Mouse (Mus musculus): ENCODE measurements around the gene Rbks. TPM values are rescaled to one million over a fixed set of nuclear protein-coding genes. Genes with fewer than 3 reads are reported as not detected.
A peak's percentile ranks its signal among the peaks of the same experiment; 100 is the strongest.

Rbks gene
- polyA plus RNA-seq, 1 experiment from 2014 or later, result 1.7 TPM

- Histone ChIP-seq H3K27ac (no peak overlapping the region), H3K36me3 (peaks cover 10% of the 10 kb centered on the region), H3K27me3 (no peaks in the 10 kb centered on the region), H3K9ac (replicated peaks) (no peak overlapping the region), H3K9me3 (no peaks in the 10 kb centered on the region), H3K4me1 (replicated peaks) (no peaks in the 10 kb centered on the region), H3K4me3 (replicated peaks) (no peak overlapping the region), H3K4me2 (replicated peaks) (no peak overlapping the region)
- WGBS, result 95% methylated on average over 5 of the region's 5 CpGs
- no peak for ATAC-seq
These were observed 7.5 kb upstream of the Rbks start for GRCm38 (mm10) chr5:31704971-31705370.

GRCm38 (mm10) chr5:31699397-31699796 is 2.0 kb upstream of the Rbks start:
- no peak for ATAC-seq
- Histone ChIP-seq H3K27ac (no peak overlapping the region), H3K4me2 (replicated peaks) (no peak overlapping the region), H3K4me3 (replicated peaks) (no peak overlapping the region), H3K36me3 (peaks cover 6% of the 10 kb centered on the region; the same call in 1 of the 2 replicates), H3K27me3 (no peaks in the 10 kb centered on the region), H3K4me1 (replicated peaks) (peaks cover 10% of the 10 kb centered on the region), H3K9me3 (no peaks in the 10 kb centered on the region), H3K9ac (replicated peaks) (no peak overlapping the region)

GRCm38 (mm10) chr5:31698931-31699330 is 1.5 kb upstream of the Rbks start:
- Histone ChIP-seq H3K9ac (replicated peaks) (0 out of 2 replicates have a peak overlapping the region, but pooled peaks have one; percentile 85), H3K4me3 (replicated peaks) (peak overlapping the region; percentile 79; the same call in 1 of the 2 replicates), H3K27me3 (no peaks in the 10 kb centered on the region), H3K4me2 (replicated peaks) (peak overlapping the region; percentile 28; the same call in 1 of the 2 replicates), H3K27ac (no peak overlapping the region), H3K9me3 (no peaks in the 10 kb centered on the region), H3K36me3 (peaks cover 5% of the 10 kb centered on the region; the same call in 1 of the 2 replicates), H3K4me1 (replicated peaks) (peaks cover 10% of the 10 kb centered on the region)
- ATAC-seq, result no peak
- WGBS, result 57% methylated on average over 4 of the region's 4 CpGs

GRCm38 (mm10) chr5:31698297-31698726 is 885 bp upstream of the Rbks start:
- Histone ChIP-seq H3K4me3 (replicated peaks) (peak overlapping the region; percentile 79), H3K27ac (peak overlapping the region; percentile 92), H3K36me3 (peaks cover 1% of the 10 kb centered on the region; the same call in 1 of the 2 replicates), H3K4me1 (replicated peaks) (peaks cover 10% of the 10 kb centered on the region), H3K9me3 (no peaks in the 10 kb centered on the region), H3K27me3 (no peaks in the 10 kb centered on the region), H3K9ac (replicated peaks) (peak overlapping the region; percentile 85), H3K4me2 (replicated peaks) (peak overlapping the region; percentile 80)
- WGBS, result 4% methylated on average over 16 of the region's 16 CpGs
- ATAC-seq, result peak; percentile 73

- WGBS, result under 1% methylated on average over 70 of the region's 71 CpGs
- Histone ChIP-seq H3K27me3 (no peaks in the 10 kb centered on the region), H3K27ac (peak within 1 kb of the TSS; percentile 92), H3K36me3 (no peaks in the 10 kb centered on the region), H3K4me2 (replicated peaks) (peak within 1 kb of the TSS; percentile 80), H3K9me3 (no peaks in the 10 kb centered on the region), H3K4me3 (replicated peaks) (peak within 1 kb of the TSS; percentile 79), H3K4me1 (replicated peaks) (peaks cover 10% of the 10 kb centered on the region), H3K9ac (replicated peaks) (peak within 1 kb of the TSS; percentile 85)
- ATAC-seq, result peak; percentile 98
These were observed 343 bp upstream of the Rbks start, which contains the start of gene Babam2 for GRCm38 (mm10) chr5:31697644-31698296. TSS of gene Babam2 (plus strand) at chr5:31697684.

- no peak for ATAC-seq
- no peak overlapping the region for H3K9ac ChIP-seq (replicated peaks)
- no peaks in the 10 kb centered on the region for H3K9me3 ChIP-seq
- no peaks in the 10 kb centered on the region for H3K36me3 ChIP-seq
- no peak overlapping the region for H3K4me2 ChIP-seq (replicated peaks)
- no peak overlapping the region for H3K27ac ChIP-seq
- H3K4me1 ChIP-seq (replicated peaks), result peaks cover 7% of the 10 kb centered on the region
- H3K4me3 ChIP-seq (replicated peaks), result no peak overlapping the region
- H3K27me3 ChIP-seq, result no peaks in the 10 kb centered on the region
These were observed 4.2 kb downstream of the Rbks start for GRCm38 (mm10) chr5:31693191-31693590.

GRCm38 (mm10) chr5:31687972-31688371 is 9.5 kb downstream of the Rbks start:
- Histone ChIP-seq H3K4me1 (replicated peaks) (no peaks in the 10 kb centered on the region), H3K27me3 (no peaks in the 10 kb centered on the region), H3K36me3 (no peaks in the 10 kb centered on the region), H3K27ac (no peak overlapping the region), H3K4me2 (replicated peaks) (no peak overlapping the region), H3K9ac (replicated peaks) (no peak overlapping the region), H3K4me3 (replicated peaks) (no peak overlapping the region), H3K9me3 (no peaks in the 10 kb centered on the region)
- 91% methylated on average over 3 of the region's 3 CpGs for WGBS
- no peak for ATAC-seq

- H3K36me3 ChIP-seq, result no peaks in the 10 kb centered on the region
- 33% methylated on average over 2 of the region's 2 CpGs for WGBS
- H3K4me1 ChIP-seq (replicated peaks), result no peaks in the 10 kb centered on the region
- H3K9me3 ChIP-seq, result no peaks in the 10 kb centered on the region
- no peaks in the 10 kb centered on the region for H3K27me3 ChIP-seq
- H3K9ac ChIP-seq (replicated peaks), result no peak overlapping the region
- ATAC-seq, result no peak
- H3K4me3 ChIP-seq (replicated peaks), result no peak overlapping the region
- no peak overlapping the region for H3K27ac ChIP-seq
- no peak overlapping the region for H3K4me2 ChIP-seq (replicated peaks)
These were observed 11.4 kb downstream of the Rbks start for GRCm38 (mm10) chr5:31686040-31686439.

GRCm38 (mm10) chr5:31682305-31682704 is 15.1 kb downstream of the Rbks start:
- no peak for ATAC-seq
- Histone ChIP-seq H3K9me3 (no peaks in the 10 kb centered on the region), H3K27ac (no peak overlapping the region), H3K4me2 (replicated peaks) (no peak overlapping the region), H3K4me1 (replicated peaks) (no peaks in the 10 kb centered on the region), H3K9ac (replicated peaks) (no peak overlapping the region), H3K27me3 (no peaks in the 10 kb centered on the region), H3K36me3 (no peaks in the 10 kb centered on the region), H3K4me3 (replicated peaks) (no peak overlapping the region)
- 92% methylated on average over 1 of the region's 1 CpGs for WGBS

GRCm38 (mm10) chr5:31680183-31680582 is 17.2 kb downstream of the Rbks start:
- Histone ChIP-seq H3K9me3 (no peaks in the 10 kb centered on the region), H3K27me3 (no peaks in the 10 kb centered on the region), H3K27ac (no peak overlapping the region), H3K9ac (replicated peaks) (no peak overlapping the region), H3K4me1 (replicated peaks) (no peaks in the 10 kb centered on the region), H3K4me3 (replicated peaks) (no peak overlapping the region), H3K36me3 (no peaks in the 10 kb centered on the region), H3K4me2 (replicated peaks) (no peak overlapping the region)
- 84% methylated on average over 4 of the region's 4 CpGs for WGBS
- ATAC-seq, result no peak

- no peaks in the 10 kb centered on the region for H3K4me1 ChIP-seq (replicated peaks)
- H3K4me2 ChIP-seq (replicated peaks), result no peak overlapping the region
- no peak for ATAC-seq
- no peaks in the 10 kb centered on the region for H3K27me3 ChIP-seq
- H3K27ac ChIP-seq, result no peak overlapping the region
- no peak overlapping the region for H3K9ac ChIP-seq (replicated peaks)
- WGBS, result 85% methylated on average over 1 of the region's 1 CpGs
- no peak overlapping the region for H3K4me3 ChIP-seq (replicated peaks)
- no peaks in the 10 kb centered on the region for H3K36me3 ChIP-seq
- no peaks in the 10 kb centered on the region for H3K9me3 ChIP-seq
These were observed 19.4 kb downstream of the Rbks start for GRCm38 (mm10) chr5:31678000-31678399.

- H3K4me3 ChIP-seq (replicated peaks), result no peak overlapping the region
- H3K9ac ChIP-seq (replicated peaks), result no peak overlapping the region
- no peaks in the 10 kb centered on the region for H3K4me1 ChIP-seq (replicated peaks)
- no peaks in the 10 kb centered on the region for H3K36me3 ChIP-seq
- no peak overlapping the region for H3K27ac ChIP-seq
- H3K4me2 ChIP-seq (replicated peaks), result no peak overlapping the region
- no peaks in the 10 kb centered on the region for H3K9me3 ChIP-seq
- ATAC-seq, result no peak
- H3K27me3 ChIP-seq, result no peaks in the 10 kb centered on the region
- WGBS, result 87% methylated on average over 2 of the region's 2 CpGs
These were observed 24.0 kb downstream of the Rbks start for GRCm38 (mm10) chr5:31673431-31673830.

GRCm38 (mm10) chr5:31671137-31671536 is 26.3 kb downstream of the Rbks start:
- H3K9me3 ChIP-seq, result no peaks in the 10 kb centered on the region
- no peak overlapping the region for H3K4me2 ChIP-seq (replicated peaks)
- no peaks in the 10 kb centered on the region for H3K36me3 ChIP-seq
- no peak overlapping the region for H3K9ac ChIP-seq (replicated peaks)
- no peak overlapping the region for H3K4me3 ChIP-seq (replicated peaks)
- no peak for ATAC-seq
- 63% methylated on average over 2 of the region's 2 CpGs for WGBS
- no peak overlapping the region for H3K27ac ChIP-seq
- no peaks in the 10 kb centered on the region for H3K27me3 ChIP-seq
- H3K4me1 ChIP-seq (replicated peaks), result no peaks in the 10 kb centered on the region

Data from midbrain, embryonic 13.5 days (tissue).